Mouse (Mus musculus) brain, embryonic 18.5 days (tissue): ENCODE results near the gene Tmprss11b.
A peak's percentile ranks its signal among the peaks of the same experiment; 100 is the strongest.

Source experiments
- DNase-seq: peaks from one replicate; pipeline ENCODE4 v3.0.0-alpha.2; 2012; ENCODE audit warnings: low read depth, low spot score

Tmprss11b gene

GRCm38 (mm10) chr5:86676262-86676661 lies at the start of gene Tmprss11b:
Gene Tmprss11b, minus strand, starts transcription at chr5:86676362.
- no peak for DNase-seq

GRCm38 (mm10) chr5:86725021-86725420 lies 48.9 kb upstream of the Tmprss11b start:
- no peak for DNase-seq

- no peak for DNase-seq
Observed at GRCm38 (mm10) chr5:86722820-86723460, 46.8 kb upstream of the Tmprss11b start.

GRCm38 (mm10) chr5:86714967-86715366 lies 38.8 kb upstream of the Tmprss11b start:
- no peak for DNase-seq

- DNase-seq, result no peak
Observed at GRCm38 (mm10) chr5:86704923-86705322, 28.8 kb upstream of the Tmprss11b start.

GRCm38 (mm10) chr5:86684667-86685066 lies 8.5 kb upstream of the Tmprss11b start:
- peak; percentile 3 for DNase-seq

- peak; percentile 20 for DNase-seq
Observed at GRCm38 (mm10) chr5:86649185-86649584, 27.0 kb downstream of the Tmprss11b start.

GRCm38 (mm10) chr5:86640795-86641194 lies 35.4 kb downstream of the Tmprss11b start:
- DNase-seq, result no peak

- DNase-seq, result no peak
Observed at GRCm38 (mm10) chr5:86632324-86632723, 43.8 kb downstream of the Tmprss11b start, which contains the start of gene Tmprss11f. Gene Tmprss11f, minus strand, starts transcription at chr5:86632424.

GRCm38 (mm10) chr5:86630700-86631099 lies 45.5 kb downstream of the Tmprss11b start:
- DNase-seq, result no peak

- no peak for DNase-seq
Observed at GRCm38 (mm10) chr5:86621778-86622177, 54.4 kb downstream of the Tmprss11b start.
